Mouse (Mus musculus) liver, embryonic 14.5 days (tissue): ENCODE measurements around the gene Ror2.

Experiments used
- CTCF ChIP-seq: IDR thresholded peaks from 2 replicates; pipeline ENCODE4 v1.5.1; 2016; ENCODE audit warnings: antibody characterized with exemption, low read depth, control low read depth
- EP300 ChIP-seq: IDR thresholded peaks from 2 replicates; pipeline ENCODE4 v1.6.1; 2016; ENCODE audit warnings: antibody characterized with exemption, low read depth

- TF ChIP-seq CTCF (no peak), EP300 (no peak)
Observed at GRCm38 (mm10) chr13:53200121-53200520, 85.8 kb downstream of the Ror2 start.
